Mouse (Mus musculus) hematopoietic multipotent progenitor cell, adult 10-12 weeks (in vitro differentiated cells): ENCODE measurements around the gene Arrdc1. TPM values are rescaled to one million over a fixed set of nuclear protein-coding genes. Genes with fewer than 3 reads are reported as not detected.

Experiments
- polyA plus RNA-seq: library from polyadenylated mRNA; stranded (reverse); fragments of >175 nt; gene quantifications from 2 replicates; pipeline ENCODE4 v1.2.3, GENCODE M21; 2012; ENCODE audit warnings: low replicate concordance

Arrdc1 gene
- polyA plus RNA-seq, result 109 and 170 TPM in 2 replicates

DNA sequence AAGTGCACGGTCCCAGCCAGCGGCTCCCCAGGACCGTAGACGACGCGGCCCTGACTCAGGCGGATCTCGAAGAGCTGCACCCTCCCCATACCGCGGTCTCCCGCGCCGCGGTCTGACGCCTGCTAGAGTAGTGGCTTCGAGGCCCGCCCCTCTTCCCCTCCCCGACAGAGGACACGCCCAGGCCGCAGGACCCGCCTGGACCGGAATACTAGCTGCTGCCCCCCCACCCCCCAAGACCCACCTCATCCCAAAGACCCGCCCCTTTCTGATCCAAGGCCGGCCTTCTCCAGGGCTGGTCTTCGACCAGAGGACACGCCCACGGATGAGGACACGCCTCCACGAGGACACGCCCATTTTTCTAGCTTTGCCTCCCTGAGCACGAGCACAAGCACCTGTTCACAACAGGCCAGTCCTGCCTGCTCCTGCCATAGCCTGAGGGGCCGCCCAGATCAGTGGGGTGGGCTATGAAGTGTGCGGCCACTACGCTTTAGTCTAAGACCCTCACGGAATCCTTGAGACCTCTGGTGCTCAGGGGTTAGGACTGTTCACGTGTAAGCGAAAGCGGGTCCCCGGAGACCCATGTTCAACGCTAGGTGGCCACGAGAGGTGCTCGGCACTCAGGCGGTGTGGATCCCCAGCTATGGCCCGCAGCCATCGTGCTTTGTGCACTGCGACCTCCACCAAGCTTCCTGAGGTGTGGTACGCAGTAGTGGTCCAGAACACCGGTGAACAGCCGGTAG is at the start of gene Arrdc1:
Arrdc1 (minus strand) TSS at position 196 of the 740 bp plus-strand sequence.

DNA sequence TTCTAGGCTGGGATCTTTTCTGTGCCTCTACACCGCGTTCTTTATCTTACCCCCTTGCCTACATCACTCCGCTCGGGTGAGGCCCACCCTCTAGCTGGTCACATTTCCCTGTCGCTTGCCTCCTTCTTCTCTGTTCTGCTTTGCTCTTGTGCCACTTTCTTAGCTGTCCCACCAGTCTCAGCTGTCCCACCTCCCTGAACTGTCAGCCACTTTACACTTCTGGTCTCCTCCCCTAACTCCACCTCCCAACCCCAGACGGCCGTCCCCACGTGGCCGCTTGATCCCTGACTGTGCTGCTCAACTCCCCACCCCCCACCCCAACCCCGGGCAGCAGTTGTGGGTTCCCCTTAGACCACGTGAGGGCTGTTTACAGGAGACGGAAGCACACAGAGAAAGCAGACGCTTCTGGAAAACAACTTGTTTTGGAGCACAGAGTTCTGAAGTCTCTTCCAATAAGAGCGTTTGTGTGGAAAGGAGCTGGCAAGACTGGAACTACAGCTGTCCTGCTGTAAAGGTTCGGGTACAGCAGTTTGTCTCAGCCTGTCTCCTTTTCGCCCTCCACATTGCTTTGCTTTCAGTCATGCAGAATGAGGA is 40.7 kb upstream of the Arrdc1 start, which contains the start of gene Pnpla7:
Pnpla7 (plus strand) TSS at position 330 of the 594 bp plus-strand sequence.

DNA sequence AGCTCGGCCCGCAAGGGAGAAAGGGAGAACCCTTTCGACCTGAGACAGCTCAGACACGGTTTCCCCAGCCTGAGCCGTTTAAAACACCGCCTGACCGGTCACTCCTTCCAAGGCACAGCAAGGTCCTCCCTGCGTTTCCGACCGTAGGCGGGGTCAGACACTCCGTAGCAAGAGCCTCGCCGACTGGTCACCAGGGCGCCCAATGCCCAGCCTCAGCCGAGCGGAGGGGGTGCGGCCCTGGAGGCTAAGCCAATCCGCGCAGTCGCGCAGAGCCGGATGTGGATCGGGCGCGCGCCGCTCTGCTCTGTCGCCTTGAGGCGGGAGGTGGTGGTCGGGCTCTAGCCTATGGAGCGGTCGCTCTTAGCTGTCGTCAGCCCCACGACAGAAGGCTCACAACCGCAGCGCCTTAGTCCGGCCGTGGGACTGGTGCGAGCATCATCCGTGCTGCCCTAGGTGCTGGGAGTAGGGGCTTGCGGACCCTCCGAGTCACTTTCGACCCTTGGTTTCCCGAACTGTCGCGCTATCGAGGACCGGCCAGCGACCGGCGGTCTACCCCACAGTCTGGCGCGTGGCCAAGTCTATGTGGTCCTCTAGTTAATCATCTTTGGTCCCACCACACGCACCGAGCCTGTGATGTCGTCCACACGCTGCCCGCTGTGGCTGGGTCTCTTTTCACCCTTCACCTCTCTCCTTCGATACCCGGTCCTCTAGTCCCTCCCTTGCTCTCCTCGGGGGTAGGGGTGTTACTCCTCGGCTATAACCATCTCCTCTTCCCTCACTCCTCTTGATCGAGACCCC is 40.1 kb upstream of the Arrdc1 start, which contains the start of gene Mrpl41:
Mrpl41 (minus strand) TSS at position 193 of the 798 bp plus-strand sequence.

DNA sequence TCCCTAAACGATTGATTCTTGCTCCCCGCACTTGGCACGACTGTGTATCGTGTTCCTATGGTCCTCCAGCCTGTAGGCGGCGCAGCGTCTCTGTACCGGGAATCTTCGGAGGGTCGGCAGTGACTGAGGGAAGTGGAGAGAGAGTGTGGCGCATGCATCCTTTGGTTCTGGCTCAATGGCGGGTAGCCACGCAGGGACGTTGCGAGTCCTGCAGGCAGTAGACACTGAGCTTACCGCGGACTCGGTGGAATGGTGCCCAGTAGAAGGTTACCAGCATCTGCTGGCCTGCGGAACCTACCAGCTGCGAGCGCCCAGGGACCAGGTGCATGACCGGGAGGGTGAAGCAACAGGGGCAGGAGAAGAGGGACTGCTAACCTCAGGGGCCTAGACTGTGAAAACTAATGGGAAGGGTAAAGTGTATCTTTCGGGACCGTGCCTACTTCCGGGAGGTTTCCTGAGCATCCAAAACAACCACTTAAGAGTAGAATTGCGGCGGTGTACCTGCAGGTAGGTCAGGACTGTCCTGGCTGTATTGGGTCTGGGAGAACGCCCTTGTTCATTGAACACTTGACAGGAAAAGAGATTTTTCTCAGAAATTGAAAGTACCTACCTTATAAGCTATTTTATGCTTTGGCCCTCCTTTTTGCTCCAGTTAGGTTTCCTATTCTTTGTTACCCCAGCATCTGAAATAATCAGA is 27.4 kb upstream of the Arrdc1 start, which contains the start of gene Dph7:
Dph7 (plus strand) TSS at position 97 of the 697 bp plus-strand sequence.

DNA sequence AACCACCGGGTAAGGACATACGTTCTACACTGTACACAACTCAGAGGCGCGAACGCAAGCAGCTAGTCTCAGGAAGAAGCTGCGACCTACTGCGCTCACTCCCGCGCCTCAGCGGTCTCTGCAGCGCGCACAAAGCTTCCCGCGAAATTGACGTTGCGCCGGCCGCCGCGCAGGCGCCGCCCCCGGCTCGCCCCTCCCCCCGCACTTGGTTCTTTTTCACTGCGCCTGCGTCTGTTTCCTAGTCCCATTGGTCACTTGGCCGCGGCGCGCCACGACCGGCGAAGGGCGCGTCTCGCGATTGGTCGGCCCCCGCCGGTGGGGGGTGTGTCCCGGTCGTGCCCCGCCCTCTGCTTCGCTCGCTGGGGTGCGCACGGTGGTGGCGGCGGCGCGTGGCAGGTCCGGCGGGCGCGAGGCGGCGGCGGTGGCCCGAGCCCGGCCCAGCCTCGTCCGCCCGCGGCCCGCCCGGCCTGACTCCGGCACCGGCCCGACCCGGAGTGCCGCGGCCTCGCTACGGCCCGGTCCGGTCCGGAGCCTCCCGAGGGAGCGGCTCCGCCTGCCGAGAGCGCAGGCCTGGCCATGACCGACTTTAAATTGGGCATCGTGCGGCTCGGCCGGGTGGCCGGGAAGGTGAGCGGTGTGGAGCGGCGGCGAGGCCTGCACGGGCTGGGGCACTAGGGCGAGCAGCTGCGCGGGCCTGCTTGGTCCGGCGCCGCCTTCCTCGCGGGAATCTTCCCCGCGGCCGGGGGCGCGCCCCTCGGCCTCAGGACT is 14.6 kb upstream of the Arrdc1 start, which contains the start of gene Zmynd19:
Zmynd19 (plus strand) TSS at position 372 of the 768 bp plus-strand sequence.

DNA sequence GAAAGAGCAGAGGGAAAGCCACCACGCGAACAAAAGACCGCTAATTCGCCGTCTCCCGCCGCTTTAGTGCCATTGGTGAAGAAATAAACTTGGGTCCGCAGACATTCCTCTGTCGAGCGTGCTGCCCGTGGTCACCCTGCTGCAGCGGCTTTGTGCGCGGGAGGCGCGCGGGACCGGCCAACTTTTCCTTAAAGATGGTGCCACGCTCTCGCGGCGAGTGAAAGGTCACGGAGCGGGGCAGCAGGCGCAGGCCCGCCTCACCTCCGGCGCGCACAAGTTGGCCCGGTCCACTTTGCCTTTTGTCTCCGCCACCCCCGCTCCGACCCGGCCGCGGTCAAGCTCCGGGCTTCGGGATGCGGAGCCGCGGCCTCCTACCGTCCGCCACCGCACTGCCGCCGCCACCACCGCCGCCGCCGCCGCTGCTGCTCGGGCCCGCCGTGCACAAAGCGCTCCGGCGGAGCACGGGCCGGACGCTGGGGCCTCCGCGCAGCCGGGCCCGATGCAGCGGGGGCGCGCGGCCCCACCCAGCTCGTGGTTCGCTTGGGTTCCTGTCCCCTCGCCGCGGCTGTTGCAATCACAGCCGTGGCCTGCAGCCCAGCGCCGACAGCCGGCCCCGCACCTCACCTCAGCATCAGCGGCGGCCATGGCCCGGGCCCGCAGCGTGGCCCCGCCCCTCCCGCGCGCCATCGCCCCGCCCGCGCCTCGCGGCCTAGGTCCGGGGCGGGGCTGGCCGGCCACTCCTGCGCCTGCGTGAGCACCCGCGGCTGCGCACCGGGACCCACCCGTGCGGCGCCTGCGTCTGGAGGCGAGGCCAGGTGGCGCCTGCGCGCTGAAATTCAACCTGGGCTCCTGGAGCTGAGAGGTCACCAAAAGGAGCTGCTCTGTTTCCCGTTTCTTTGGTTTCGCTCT is 15.9 kb downstream of the Arrdc1 start, which contains the start of gene Ehmt1:
Ehmt1 (minus strand) TSS at position 685 of the 909 bp plus-strand sequence.

Other genes with a start within 250 kb of the Arrdc1 start
- gene Cacna1b, start 172.1 kb downstream of the Arrdc1 start, polyA plus RNA-seq, result 0.42 and 0.88 TPM in 2 replicates
- 49.1 and 68.9 TPM in 2 replicates for gene Ehmt1, start 15.6 kb downstream of the Arrdc1 start, polyA plus RNA-seq
- 4.5 and 5.5 TPM in 2 replicates for gene Zmynd19, start 14.5 kb upstream of the Arrdc1 start, polyA plus RNA-seq
- gene Dph7, start 27.1 kb upstream of the Arrdc1 start, polyA plus RNA-seq, result 9.0 and 14.3 TPM in 2 replicates
- gene Mrpl41, start 39.8 kb upstream of the Arrdc1 start, polyA plus RNA-seq, result 6.8 and 41.9 TPM in 2 replicates
- gene Pnpla7, start 40.8 kb upstream of the Arrdc1 start, polyA plus RNA-seq, result 16.1 and 17.4 TPM in 2 replicates
- 24.0 and 47.9 TPM in 2 replicates for gene Nsmf, start 119.1 kb upstream of the Arrdc1 start, polyA plus RNA-seq
- gene Entpd8, start 145.1 kb upstream of the Arrdc1 start, polyA plus RNA-seq, result not detected in 2 replicates
- gene Noxa1, start 159.9 kb upstream of the Arrdc1 start, polyA plus RNA-seq, result 0.07 and 0.45 TPM in 2 replicates
- gene Nrarp, start 245.5 kb upstream of the Arrdc1 start, polyA plus RNA-seq, result 10.2 and 19.3 TPM in 2 replicates